Mouse (Mus musculus) ES-E14 (cell line): ENCODE data around the gene Nim1k. TPM values are rescaled to one million over a fixed set of nuclear protein-coding genes. Genes with fewer than 3 reads are reported as not detected.
"Not testable (repeated sequence)": the region's sequence is repeated elsewhere in the genome, so short reads cannot be mapped to it uniquely, and the experiment has no call there.

Experiments used
- DNase-seq: peaks from one replicate; pipeline ENCODE4 v3.0.0-alpha.2; 2013; ENCODE audit warnings: low read depth, low spot score
- H3K27ac ChIP-seq: 2 replicates; pipeline ENCODE4 v1.5.1; 2012; ENCODE audit warnings: low read depth, mild to moderate bottlenecking, low read length, moderate library complexity, mixed read lengths; ENCODE audit not compliant: poor library complexity, insufficient read depth, severe bottlenecking
- H3K36me3 ChIP-seq: 2 replicates; pipeline ENCODE4 v1.6.1; 2012; ENCODE audit warnings: mild to moderate bottlenecking, low read length, moderate library complexity, mixed read lengths; ENCODE audit not compliant: control insufficient read depth, poor library complexity, insufficient read depth, severe bottlenecking
- H3K4me1 ChIP-seq, 2 experiments: fragments of 150-350 bp in 1 of 2; sonication (generic) in 1 of 2; 2 replicates each; pipeline ENCODE4 v1.6.1; 2012; ENCODE audit warnings: low read length in 2 of 2, mild to moderate bottlenecking in 1 of 2, mixed read lengths in 1 of 2; ENCODE audit not compliant: control insufficient read depth in 2 of 2, insufficient read depth in 2 of 2, poor library complexity in 1 of 2
- H3K4me3 ChIP-seq, 2 experiments: fragments of 150-350 bp in 1 of 2; sonication (generic) in 1 of 2; 2 replicates each; pipeline ENCODE4 v1.5.1; 2012; ENCODE audit warnings: low read length in 2 of 2, low read depth in 1 of 2, mild to moderate bottlenecking in 1 of 2, mixed read lengths in 1 of 2; ENCODE audit not compliant: insufficient read depth in 1 of 2, poor library complexity in 1 of 2, severe bottlenecking in 1 of 2
- H3K9ac ChIP-seq: 2 replicates; pipeline ENCODE4 v1.6.1; 2012; ENCODE audit warnings: low read depth, mild to moderate bottlenecking, low read length, mixed read lengths; ENCODE audit not compliant: poor library complexity, insufficient read depth, severe bottlenecking
- H3K9me3 ChIP-seq: fragments of 150-350 bp; sonication (generic); 2 replicates; pipeline ENCODE4 v1.6.1; 2012; ENCODE audit warnings: low read depth, mild to moderate bottlenecking, low read length; ENCODE audit not compliant: control insufficient read depth, insufficient read depth
- CHD2 ChIP-seq: IDR thresholded peaks from 2 replicates; pipeline ENCODE4 v1.6.1; 2014; ENCODE audit warnings: mild to moderate bottlenecking, low read depth, low read length, inconsistent platforms
- HCFC1 ChIP-seq: IDR thresholded peaks from 2 replicates; pipeline ENCODE4 v1.6.1; 2012; ENCODE audit warnings: low read length, inconsistent platforms, borderline replicate concordance; ENCODE audit not compliant: insufficient read depth
- MAFK ChIP-seq: IDR thresholded peaks from 2 replicates; pipeline ENCODE4 v1.6.1; 2014; ENCODE audit warnings: mild to moderate bottlenecking, low read depth, low read length, inconsistent platforms; ENCODE audit not compliant: insufficient read depth
- ZC3H11A ChIP-seq: IDR thresholded peaks from 2 replicates; pipeline ENCODE4 v1.6.1; 2012; ENCODE audit warnings: low read depth, mild to moderate bottlenecking, inconsistent platforms, low read length, borderline replicate concordance
- ZNF384 ChIP-seq: IDR thresholded peaks from 2 replicates; pipeline ENCODE4 v1.6.1; 2012; ENCODE audit warnings: low read depth, low read length, inconsistent platforms
- in situ Hi-C, 2 experiments: fragments of 600-800 bp; cut with MboI; formaldehyde crosslinking; loops; one replicate each; pipeline ENCODE4 v1.15.1; 2025; ENCODE audit warnings: low sequenced_read_pairs in 2 of 2, inconsistent platforms in 1 of 2; ENCODE audit not compliant: unreplicated experiment in 2 of 2
- total RNA-seq: library from RNA; depleted of rRNA; stranded (reverse); fragments of 300-350 nt; gene quantifications from 2 replicates; pipeline ENCODE4 v1.2.3, GENCODE M21; 2012

The Nim1k gene
- total RNA-seq, 1 experiment: 0.22 TPM

DNA sequence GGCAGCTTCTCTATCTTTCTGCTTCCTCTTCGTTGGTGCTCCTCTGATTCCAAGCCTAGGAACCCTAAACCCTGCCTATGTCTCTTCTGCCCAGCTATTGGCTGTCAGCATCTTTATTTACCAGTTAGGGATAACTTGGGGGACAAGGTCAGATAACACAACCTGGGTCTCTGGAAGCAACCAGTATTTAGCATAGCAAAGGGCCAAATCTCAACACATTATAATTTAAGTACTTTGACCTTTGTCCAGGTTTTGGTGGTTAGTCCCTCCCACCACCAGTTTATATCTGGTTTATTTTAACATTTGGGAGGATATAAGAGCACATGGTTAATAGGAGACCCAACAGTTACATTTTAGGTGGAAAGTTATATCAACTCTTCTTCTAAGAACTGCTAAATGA is 59.2 kb downstream of the Nim1k start:
- no peak for DNase-seq
- Histone ChIP-seq H3K4me1 (peaks cover 7 to 9% of the 10 kb centered on the region in 2 experiments), H3K36me3 (peaks cover 24% of the 10 kb centered on the region)

DNA sequence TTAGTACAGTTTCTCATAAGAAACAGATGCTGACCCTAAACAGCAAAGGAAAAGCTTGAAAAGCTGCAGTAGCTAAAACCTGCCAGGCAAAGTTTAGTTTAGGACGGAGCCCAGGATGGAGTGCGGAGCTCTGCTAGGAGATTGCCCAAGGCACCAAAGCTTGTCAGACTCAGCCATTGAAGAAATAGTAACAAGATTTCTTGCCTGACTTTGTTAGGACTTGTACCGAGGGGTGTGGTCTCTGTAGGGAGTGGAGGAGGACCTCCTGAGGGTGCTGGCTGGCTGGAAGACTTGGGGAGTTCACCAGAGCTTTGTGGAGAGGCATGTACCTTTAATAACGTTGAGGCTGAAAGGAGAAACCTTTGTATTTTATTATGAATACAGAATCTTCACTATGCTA is 60.0 kb downstream of the Nim1k start:
- Histone ChIP-seq H3K4me1 (peaks cover 7 to 9% of the 10 kb centered on the region in 2 experiments), H3K9ac (no peak overlapping the region; the same call in 1 of the 2 replicates), H3K9me3 (no peaks in the 10 kb centered on the region), H3K27ac (peak overlapping the region; percentile 44; the same call in 1 of the 2 replicates), H3K4me3 (peak overlapping the region; percentile 5 to 9; a peak in 1 of 4 replicates), H3K36me3 (peaks cover 19% of the 10 kb centered on the region)
- TF ChIP-seq HCFC1 (no peak), ZC3H11A (no peak), CHD2 (no peak), ZNF384 (no peak), MAFK (no peak)
- no peak for DNase-seq
- in situ Hi-C loops: no loop called here

More for the DNA sequence above, 59.2 kb downstream of the Nim1k start:
- Histone ChIP-seq H3K9ac (no peak overlapping the region), H3K9me3 (no peaks in the 10 kb centered on the region), H3K4me3 (no peak overlapping the region), H3K27ac (no peak overlapping the region)
- in situ Hi-C loops: no loop called here
- TF ChIP-seq ZNF384: no peak
- TF ChIP-seq ZC3H11A: no peak
- TF ChIP-seq MAFK: no peak
- no peak for TF ChIP-seq CHD2
- TF ChIP-seq HCFC1: no peak

DNA sequence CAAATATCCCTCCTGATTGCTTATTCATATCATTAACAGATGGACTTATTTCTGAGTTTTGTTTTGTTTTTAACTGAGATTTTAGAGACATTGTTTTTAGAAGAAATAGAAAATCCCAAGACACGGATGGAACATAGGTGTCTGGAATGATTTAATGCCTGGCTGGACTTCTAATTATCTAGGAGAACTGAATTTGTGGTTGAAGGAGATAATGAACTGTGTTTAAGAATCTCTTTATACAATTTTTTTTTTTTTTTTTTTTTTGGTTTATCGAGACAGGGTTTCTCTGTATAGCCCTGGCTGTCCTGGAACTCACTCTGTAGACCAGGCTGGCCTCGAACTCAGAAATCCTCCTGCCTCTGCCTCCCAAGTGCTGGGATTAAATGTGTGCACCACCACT is 63.7 kb downstream of the Nim1k start:
- in situ Hi-C loops, H3K9ac ChIP-seq: not testable (repeated sequence)

DNA sequence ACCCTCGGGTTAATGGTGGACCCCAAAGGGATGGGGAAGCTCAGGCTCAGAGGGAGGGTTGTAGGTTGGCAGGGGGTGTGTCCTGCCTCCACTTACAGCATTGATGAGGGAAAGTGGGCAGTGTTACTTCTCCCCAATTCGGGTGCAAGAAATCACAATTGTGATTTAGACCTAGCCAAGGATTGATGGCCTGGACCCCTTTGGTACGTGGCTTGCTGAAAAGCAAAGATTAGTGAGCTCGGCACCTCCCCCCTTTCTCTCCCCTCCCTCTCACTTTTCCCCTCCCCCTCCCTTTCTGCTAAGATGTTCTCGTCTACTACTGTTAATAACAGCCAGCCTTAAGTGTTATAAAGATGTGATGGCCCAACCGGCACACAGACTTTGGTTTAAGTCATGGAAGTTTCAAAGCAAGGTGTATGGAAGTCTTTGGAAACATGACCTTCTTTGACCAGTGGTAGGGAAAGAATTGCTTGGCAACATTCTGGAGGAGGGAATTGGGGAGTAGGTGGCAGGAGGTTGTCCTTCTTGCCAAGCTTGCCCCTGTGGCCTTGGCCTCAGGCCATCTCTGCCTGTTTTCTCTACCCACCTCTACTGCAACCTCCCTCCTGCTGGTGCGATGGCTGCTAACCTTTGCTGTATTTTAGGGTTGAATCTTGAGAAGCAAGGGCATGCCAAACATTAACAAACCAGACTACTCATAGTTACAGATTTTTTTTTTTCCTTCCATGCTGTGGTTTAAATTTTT is 64.6 kb downstream of the Nim1k start:
- peak overlapping the region; percentile 94 for H3K9ac ChIP-seq
- peak overlapping the region; percentile 93 for H3K27ac ChIP-seq
- in situ Hi-C loops: no loop called here
- H3K4me3 ChIP-seq: peak overlapping the region; percentile 87 to 94
- no peak for DNase-seq
- TF ChIP-seq ZNF384: no peak
- H3K4me1 ChIP-seq: peaks cover 4 to 5% of the 10 kb centered on the region in 2 experiments; a peak in 3 of 4 replicates
- no peaks in the 10 kb centered on the region for H3K9me3 ChIP-seq
- H3K36me3 ChIP-seq: peaks cover 5% of the 10 kb centered on the region; the same call in 1 of the 2 replicates

More for the DNA sequence above, 63.7 kb downstream of the Nim1k start:
- H3K36me3 ChIP-seq, H3K4me1 ChIP-seq, H3K27ac ChIP-seq, H3K9me3 ChIP-seq, DNase-seq: not testable (repeated sequence)
- H3K4me3 ChIP-seq: peak overlapping the region in 1 of 2 experiments; percentile 87; a peak in 2 of 4 replicates
- peak; percentile 81 for TF ChIP-seq ZNF384

DNA sequence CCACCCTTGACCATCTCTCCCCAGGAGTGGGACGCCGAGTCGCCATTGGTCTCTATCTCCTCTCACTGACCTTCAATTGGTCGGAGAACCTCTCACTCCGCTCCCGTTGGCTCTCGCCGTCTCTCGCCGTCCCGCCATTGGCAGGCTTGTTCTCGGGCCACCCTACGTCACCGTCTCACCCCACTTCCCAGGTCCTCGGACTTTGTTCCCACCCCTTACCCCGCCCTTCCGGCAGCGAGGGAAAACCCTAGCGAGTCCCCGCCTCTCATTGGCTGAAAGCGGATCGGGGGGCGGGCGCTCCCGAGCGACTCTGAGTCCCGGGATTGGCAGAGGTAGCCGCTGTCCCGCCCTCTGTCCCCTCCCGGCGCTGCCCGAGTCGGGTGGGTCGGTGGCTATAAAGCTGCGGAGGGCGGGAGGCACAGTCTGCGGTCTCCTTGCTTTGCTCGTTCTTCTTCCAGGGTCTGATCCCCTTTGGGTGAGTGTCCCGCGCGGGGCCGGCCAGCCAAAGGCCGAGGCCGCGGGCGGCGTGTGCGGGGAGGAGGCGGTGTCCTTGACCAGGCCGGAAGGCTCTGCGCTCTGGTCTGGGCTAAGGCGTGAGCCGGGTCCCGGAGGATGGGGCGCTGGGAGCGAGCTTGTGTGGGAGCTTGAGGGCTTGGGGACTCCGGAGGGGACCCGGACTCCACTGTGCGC is 65.5 kb downstream of the Nim1k start, which contains the start of gene Hmgcs1:
TSS of gene Hmgcs1 (plus strand) at position 341 of the 690 bp plus-strand sequence.
- peak within 1 kb of the TSS; percentile 94 for H3K9ac ChIP-seq
- peak within 1 kb of the TSS; percentile 87 to 94 for H3K4me3 ChIP-seq
- TF ChIP-seq MAFK (no peak), CHD2 (peak; percentile 90)
- H3K27ac ChIP-seq: peak within 1 kb of the TSS; percentile 93
- DNase-seq: peak; percentile 100
- no peaks in the 10 kb centered on the region for H3K9me3 ChIP-seq
- in situ Hi-C loops: no loop called here
- H3K36me3 ChIP-seq: peaks cover 2% of the 10 kb centered on the region; the same call in 1 of the 2 replicates
- H3K4me1 ChIP-seq: peaks cover 2 to 4% of the 10 kb centered on the region in 2 experiments; a peak in 2 of 4 replicates
